Mouse (Mus musculus) lung, postnatal 0 days (tissue): ENCODE results near the gene Neil3. TPM values are rescaled to one million over a fixed set of nuclear protein-coding genes. Genes with fewer than 3 reads are reported as not detected.

ENCODE experiments used
- ATAC-seq: fragments of 200-750 bp; cut with Nextera tagmentation; 2 replicates; pipeline ENCODE4 v1.8.0; 2017; ENCODE audit warnings: moderate library complexity
- DNase-seq: peaks from one replicate; pipeline ENCODE4 v3.0.0-alpha.2; 2016; ENCODE audit warnings: low spot score
- H3K27ac ChIP-seq: fragments of 300-500 bp; sonication (generic); 2 replicates; pipeline ENCODE4 v1.5.1; 2014; ENCODE audit warnings: antibody characterized with exemption, mild to moderate bottlenecking, low read length, mixed read lengths
- H3K27me3 ChIP-seq: fragments of 300-500 bp; sonication (generic); replicated peaks from 2 replicates; pipeline ENCODE4 v1.6.1; 2014; ENCODE audit warnings: low read length, mixed read lengths; ENCODE audit not compliant: insufficient read depth
- H3K36me3 ChIP-seq: fragments of 300-500 bp; sonication (generic); 2 replicates; pipeline ENCODE4 v1.6.1; 2014; ENCODE audit warnings: low read length, mixed read lengths; ENCODE audit not compliant: insufficient read depth
- H3K4me1 ChIP-seq: fragments of 300-500 bp; sonication (generic); 2 replicates; pipeline ENCODE4 v1.6.1; 2014; ENCODE audit warnings: antibody characterized with exemption, low read depth, low read length, mixed read lengths; ENCODE audit not compliant: insufficient read depth
- H3K4me2 ChIP-seq: fragments of 300-500 bp; sonication (generic); replicated peaks from 2 replicates; pipeline ENCODE4 v1.6.1; 2014; ENCODE audit warnings: low read depth, mild to moderate bottlenecking, low read length, moderate library complexity, mixed read lengths
- H3K4me3 ChIP-seq: fragments of 300-500 bp; sonication (generic); 2 replicates; pipeline ENCODE4 v1.5.1; 2014; ENCODE audit warnings: low read depth, low read length
- H3K9ac ChIP-seq: fragments of 300-500 bp; sonication (generic); replicated peaks from 2 replicates; pipeline ENCODE4 v1.6.1; 2014; ENCODE audit warnings: low read depth, mild to moderate bottlenecking
- H3K9me3 ChIP-seq: fragments of 300-500 bp; sonication (generic); 2 replicates; pipeline ENCODE4 v1.6.1; 2016; ENCODE audit warnings: low read length, mixed read lengths
- CTCF ChIP-seq: IDR thresholded peaks from 2 replicates; pipeline ENCODE4 v1.5.1; 2016; ENCODE audit warnings: antibody characterized with exemption, mild to moderate bottlenecking
- EP300 ChIP-seq: IDR thresholded peaks from 2 replicates; pipeline ENCODE4 v1.6.1; 2016; ENCODE audit warnings: antibody characterized with exemption, mild to moderate bottlenecking, control low read depth
- WGBS: fragments of 180-500 bp; shearing (Covaris S2); extraction: QIAGEN DNeasy Blood & Tissue Kit; methylation state at CpG from one replicate; pipeline ENCODE4 v1.1.7; 2014; 5-methylcytosine and 5-hydroxymethylcytosine counted together
- polyA plus RNA-seq: library from polyadenylated mRNA; unstranded; fragments of >200 nt; fragmentation: Nextera tagmentation; extraction: Ambion mirVana; gene quantifications from 2 replicates; pipeline ENCODE4 v1.2.1, GENCODE M21; 2015

The Neil3 gene
- 2.5 and 3.1 TPM in 2 replicates for polyA plus RNA-seq

DNA sequence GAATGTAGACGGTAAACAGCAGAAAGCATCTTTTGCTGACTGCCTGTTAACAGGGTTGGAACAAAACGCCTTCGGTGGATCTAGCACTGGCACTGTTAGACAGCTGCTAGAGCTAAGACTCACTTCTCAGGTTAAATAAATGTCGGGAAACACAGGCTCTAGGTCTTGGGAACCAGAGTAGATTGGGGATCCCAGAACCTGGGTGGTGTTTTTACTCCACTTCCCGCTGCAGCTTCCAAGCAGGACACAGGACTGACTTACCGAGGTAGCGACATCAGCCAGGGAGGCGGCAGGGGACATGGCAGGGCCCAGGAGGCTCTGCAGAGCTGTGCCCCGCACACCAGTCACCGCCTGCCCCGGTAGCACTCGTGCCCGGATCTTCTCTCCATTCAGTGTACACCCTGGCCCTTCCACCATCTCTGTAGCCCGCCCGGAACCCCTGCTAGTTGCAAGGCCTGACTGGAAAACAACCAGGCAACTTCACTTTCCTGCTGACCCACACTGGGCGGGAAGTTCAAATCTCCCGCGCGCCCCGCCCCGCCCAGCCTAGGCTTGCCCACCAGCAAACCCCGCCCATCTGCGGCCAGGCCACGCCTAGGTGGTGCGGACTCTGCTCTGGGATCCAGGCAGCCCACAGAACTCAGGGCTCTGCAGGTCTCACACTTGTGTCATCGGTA, at the start of gene Neil3:
Gene Neil3 (minus strand): TSS at position 571 of the 677 bp plus-strand sequence.
- Histone ChIP-seq H3K9me3 (no peaks in the 10 kb centered on the region), H3K4me3 (peak within 1 kb of the TSS; percentile 48), H3K4me1 (peaks cover 8% of the 10 kb centered on the region; the same call in 1 of the 2 replicates), H3K9ac (no peak within 1 kb of the TSS), H3K36me3 (no peaks in the 10 kb centered on the region), H3K27me3 (no peaks in the 10 kb centered on the region), H3K4me2 (peak within 1 kb of the TSS; percentile 88), H3K27ac (no peak within 1 kb of the TSS)
- under 1% methylated on average over 26 of the region's 26 CpGs for WGBS
- peak; percentile 100 for ATAC-seq
- no peak for TF ChIP-seq EP300
- no peak for TF ChIP-seq CTCF
- peak; percentile 78 for DNase-seq

DNA sequence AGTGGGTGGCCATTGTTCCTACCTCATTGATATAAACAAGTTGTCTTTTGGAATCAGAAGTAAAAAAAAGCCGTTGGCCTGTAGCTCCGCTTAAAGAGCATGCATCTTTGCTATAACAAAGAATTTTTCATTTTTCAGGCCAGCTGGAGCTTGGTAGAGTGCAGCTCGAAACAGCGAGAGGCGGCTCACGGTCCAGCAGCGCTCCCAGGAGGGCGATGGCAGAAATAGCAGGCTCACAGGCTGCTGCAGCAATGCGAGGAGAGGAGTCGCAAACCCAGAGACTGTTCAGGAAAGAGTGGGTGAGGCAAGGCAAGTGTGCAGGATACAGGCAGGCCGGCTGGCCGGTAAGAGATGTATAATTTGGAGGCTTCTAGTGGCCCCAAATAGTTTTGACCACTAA, 42.0 kb upstream of the Neil3 start:
- ATAC-seq = peak; percentile 52
- WGBS = 20% methylated on average over 12 of the region's 12 CpGs
- Histone ChIP-seq H3K27ac (no peak overlapping the region), H3K4me2 (no peak overlapping the region), H3K4me1 (no peaks in the 10 kb centered on the region), H3K4me3 (no peak overlapping the region), H3K27me3 (no peaks in the 10 kb centered on the region), H3K9ac (no peak overlapping the region), H3K36me3 (no peaks in the 10 kb centered on the region), H3K9me3 (no peaks in the 10 kb centered on the region)
- TF ChIP-seq CTCF = peak; percentile 82
- TF ChIP-seq EP300 = no peak
- peak; percentile 32 for DNase-seq

DNA sequence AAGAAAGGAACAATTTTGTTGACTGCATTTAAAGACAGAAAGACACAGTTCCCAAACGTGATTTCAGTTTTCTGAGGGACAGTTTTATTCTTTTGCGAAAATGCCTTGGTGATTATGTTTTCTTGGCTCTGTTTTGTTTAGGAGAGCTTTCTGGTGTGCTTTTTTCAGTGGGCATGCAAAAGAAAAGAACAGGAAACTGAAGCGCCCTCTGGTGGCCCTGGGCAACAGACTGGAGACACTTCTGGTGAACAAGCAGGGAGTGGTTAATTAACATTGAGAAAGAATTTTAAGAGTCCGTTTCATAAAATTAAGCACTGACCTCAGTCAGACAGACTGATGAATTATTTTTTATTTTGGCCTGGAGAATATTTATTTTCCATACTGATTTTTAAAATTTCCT, 25.1 kb upstream of the Neil3 start:
- no peaks in the 10 kb centered on the region for H3K36me3 ChIP-seq
- no peaks in the 10 kb centered on the region for H3K4me1 ChIP-seq
- no peak overlapping the region for H3K9ac ChIP-seq
- H3K27ac ChIP-seq = no peak overlapping the region
- no peak for ATAC-seq
- peak; percentile 62 for DNase-seq
- H3K4me2 ChIP-seq = no peak overlapping the region
- H3K4me3 ChIP-seq = no peak overlapping the region
- 23% methylated on average over 4 of the region's 4 CpGs for WGBS
- TF ChIP-seq CTCF (peak; percentile 73), EP300 (no peak)
- H3K9me3 ChIP-seq = no peaks in the 10 kb centered on the region
- H3K27me3 ChIP-seq = no peaks in the 10 kb centered on the region

DNA sequence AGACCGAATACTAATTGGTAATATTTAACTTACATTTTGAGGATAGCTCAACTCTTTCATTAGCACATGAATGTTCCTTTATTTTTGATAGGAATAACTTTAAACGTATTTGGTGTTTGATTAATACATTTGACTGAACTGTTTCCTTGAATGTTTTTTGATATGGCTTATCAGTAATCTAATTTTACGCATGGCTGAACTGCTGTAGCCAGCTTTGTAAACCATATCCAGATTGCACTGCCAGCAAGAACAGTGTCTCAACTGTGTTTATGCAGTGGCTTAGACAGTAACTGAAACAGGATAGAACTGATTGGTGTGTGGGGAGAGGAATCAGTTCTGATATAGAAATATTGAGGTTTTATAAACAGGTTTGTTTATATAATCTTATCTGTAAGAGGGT, 22.6 kb upstream of the Neil3 start:
- DNase-seq (no peak), ATAC-seq (no peak)
- no peaks in the 10 kb centered on the region for H3K9me3 ChIP-seq
- WGBS = 66% methylated on average over 3 of the region's 3 CpGs
- H3K4me3 ChIP-seq = no peak overlapping the region
- H3K9ac ChIP-seq = no peak overlapping the region
- no peaks in the 10 kb centered on the region for H3K27me3 ChIP-seq
- no peaks in the 10 kb centered on the region for H3K4me1 ChIP-seq
- no peaks in the 10 kb centered on the region for H3K36me3 ChIP-seq
- TF ChIP-seq CTCF (no peak), EP300 (no peak)
- no peak overlapping the region for H3K27ac ChIP-seq
- H3K4me2 ChIP-seq = no peak overlapping the region

DNA sequence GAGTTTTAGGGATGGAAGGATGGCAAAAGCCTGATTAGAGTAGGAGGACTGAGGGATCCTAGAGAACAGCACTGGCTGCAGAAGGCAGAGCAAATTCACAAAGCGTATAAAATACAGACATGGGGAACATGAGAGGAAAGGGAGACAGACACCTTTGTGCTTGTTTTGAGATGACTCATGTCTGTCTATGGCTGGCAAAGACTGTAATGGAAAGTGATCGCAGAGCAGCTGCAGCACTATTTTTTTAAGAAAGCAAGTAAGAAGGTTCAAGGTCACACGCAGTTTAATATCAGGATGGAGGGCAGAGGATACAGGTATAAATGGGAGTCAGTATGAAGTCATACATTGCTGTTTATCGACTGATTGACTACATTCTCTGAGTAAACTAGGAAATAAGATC, 8.2 kb downstream of the Neil3 start:
- Histone ChIP-seq H3K4me2 (no peak overlapping the region), H3K4me3 (no peak overlapping the region), H3K9me3 (no peaks in the 10 kb centered on the region), H3K9ac (no peak overlapping the region), H3K36me3 (no peaks in the 10 kb centered on the region), H3K27me3 (no peaks in the 10 kb centered on the region), H3K4me1 (no peaks in the 10 kb centered on the region), H3K27ac (no peak overlapping the region)
- no peak for DNase-seq
- TF ChIP-seq CTCF (no peak), EP300 (no peak)
- no peak for ATAC-seq
- 91% methylated on average over 4 of the region's 4 CpGs for WGBS

DNA sequence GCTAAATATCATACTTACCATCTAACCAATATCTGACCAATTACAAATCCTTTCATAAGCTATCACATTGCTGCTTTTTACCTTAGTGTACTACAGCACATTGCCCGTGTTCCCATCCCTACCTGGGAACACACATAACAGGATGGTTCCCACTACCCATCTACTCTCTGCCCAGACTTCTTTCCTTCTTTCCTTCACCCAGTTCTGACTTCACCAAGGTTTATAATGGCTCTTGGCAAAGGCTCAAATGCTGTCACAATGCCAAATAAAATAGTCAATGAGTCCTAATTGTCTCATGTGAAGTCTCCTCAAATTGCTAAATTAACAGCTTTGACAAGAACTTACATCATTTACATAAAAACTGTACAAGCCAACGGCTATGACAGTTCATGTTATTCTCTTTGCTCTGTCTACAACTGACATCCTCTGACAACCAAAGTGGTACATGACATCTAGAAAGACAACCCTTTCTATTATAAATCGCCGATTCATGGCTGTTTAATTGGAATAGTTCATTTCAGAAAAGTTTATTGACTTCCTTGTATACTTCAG, 9.9 kb downstream of the Neil3 start:
- no peak overlapping the region for H3K4me3 ChIP-seq
- H3K36me3 ChIP-seq = no peaks in the 10 kb centered on the region
- no peak overlapping the region for H3K4me2 ChIP-seq
- WGBS = 92% methylated on average over 4 of the region's 4 CpGs
- no peak overlapping the region for H3K27ac ChIP-seq
- DNase-seq = no peak
- TF ChIP-seq CTCF (no peak), EP300 (no peak)
- H3K9ac ChIP-seq = no peak overlapping the region
- no peaks in the 10 kb centered on the region for H3K4me1 ChIP-seq
- no peaks in the 10 kb centered on the region for H3K9me3 ChIP-seq
- ATAC-seq = no peak
- H3K27me3 ChIP-seq = no peaks in the 10 kb centered on the region
